Mouse (Mus musculus): ENCODE data around the gene Ttll4.
A peak's percentile ranks its signal among the peaks of the same experiment; 100 is the strongest.

The Ttll4 gene

DNA sequence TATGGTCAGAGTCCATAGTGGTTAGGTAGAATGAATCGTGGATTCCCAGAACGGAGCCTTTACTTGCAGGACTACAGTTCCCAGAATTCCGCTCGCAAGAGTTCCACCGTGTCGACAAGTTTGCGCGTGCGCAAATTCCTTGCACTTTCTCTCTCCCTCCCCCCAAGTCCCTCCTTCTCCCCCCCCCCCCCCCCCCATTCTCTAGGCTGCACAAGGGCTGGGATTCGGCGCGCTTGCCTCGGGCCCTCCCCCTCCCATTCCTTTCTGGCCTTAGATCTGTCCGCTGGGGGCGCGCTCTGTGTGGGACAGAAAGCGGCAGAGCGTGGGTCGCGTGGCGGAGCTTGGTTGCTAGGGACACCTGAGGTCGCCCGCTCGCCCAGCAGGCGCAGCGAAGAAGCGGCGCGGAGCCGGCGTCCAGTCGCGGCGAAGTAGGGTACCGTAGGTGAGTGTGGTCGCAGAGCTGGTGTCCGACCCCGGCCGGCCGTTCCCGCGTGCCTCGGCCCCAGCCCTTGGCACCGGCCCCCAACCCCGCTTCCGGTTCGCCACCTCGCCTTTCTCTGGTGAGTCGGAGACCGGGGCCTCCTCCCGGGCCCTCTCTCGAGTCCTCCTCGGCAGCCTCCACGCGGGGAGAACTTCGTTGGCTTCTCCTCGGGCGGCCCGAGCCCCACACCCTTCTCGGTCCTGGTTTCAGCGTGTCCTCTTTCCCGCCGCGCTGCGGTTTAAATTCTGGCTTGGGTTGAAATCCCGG, at the start of gene Ttll4:
TSS of gene Ttll4 (plus strand) at position 298 of the 748 bp plus-strand sequence.
- peak; percentile 91 for DNase-seq (ENCODE audit: low read depth, low spot score)
- H3K27me3 ChIP-seq (ENCODE audit: control insufficient read depth, insufficient read depth, low read length, poor library complexity, severe bottlenecking) = no peaks in the 10 kb centered on the region
- H3K36me3 ChIP-seq (ENCODE audit: control insufficient read depth, insufficient read depth, low read length, poor library complexity, severe bottlenecking) = no peaks in the 10 kb centered on the region

DNA sequence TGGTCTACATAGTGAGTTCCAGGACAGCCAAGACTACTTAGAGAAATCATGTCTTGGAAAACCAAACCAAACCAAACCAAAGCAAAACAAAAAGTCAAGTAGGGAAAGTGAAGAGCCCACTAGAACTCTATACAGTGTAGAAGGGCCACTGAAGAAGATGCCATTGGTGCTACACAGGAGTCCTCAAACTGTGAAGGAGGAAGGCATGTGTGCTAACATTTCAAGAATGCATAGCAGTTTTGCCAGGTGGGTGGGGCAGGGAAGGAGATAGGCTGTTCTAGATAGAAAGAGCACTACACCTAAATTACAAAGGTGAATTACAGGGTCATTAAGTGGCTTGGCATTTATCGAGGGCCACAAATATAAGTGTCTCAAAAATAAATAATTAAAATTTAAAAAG, 37.4 kb upstream of the Ttll4 start:
- no peak for DNase-seq (ENCODE audit: low read depth, low spot score)
- H3K27me3 ChIP-seq (ENCODE audit: control insufficient read depth, insufficient read depth, low read length, poor library complexity, severe bottlenecking) = no peaks in the 10 kb centered on the region
- no peaks in the 10 kb centered on the region for H3K36me3 ChIP-seq (ENCODE audit: control insufficient read depth, insufficient read depth, low read length, poor library complexity, severe bottlenecking)

DNA sequence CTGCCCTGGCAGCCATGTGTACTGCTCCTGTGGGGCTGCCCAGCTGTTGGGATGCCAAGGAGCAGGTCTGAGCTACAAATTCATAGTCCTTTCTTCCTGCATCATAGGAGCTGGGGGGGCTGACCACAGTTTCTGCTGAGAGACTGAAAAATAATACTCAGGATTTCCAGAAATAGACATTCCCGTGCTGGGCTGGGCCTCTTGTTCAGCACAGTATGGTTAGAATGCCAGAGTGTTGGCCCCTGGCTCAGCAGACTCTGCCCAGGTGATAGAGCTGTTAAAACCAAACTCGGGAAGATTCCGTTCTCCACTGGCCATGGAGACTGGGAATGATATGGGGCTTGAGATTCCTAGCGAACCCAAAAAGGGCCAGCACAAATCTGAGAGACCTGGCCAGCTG, 35.5 kb upstream of the Ttll4 start:
- no peaks in the 10 kb centered on the region for H3K36me3 ChIP-seq (ENCODE audit: control insufficient read depth, insufficient read depth, low read length, poor library complexity, severe bottlenecking)
- no peak for DNase-seq (ENCODE audit: low read depth, low spot score)
- no peaks in the 10 kb centered on the region for H3K27me3 ChIP-seq (ENCODE audit: control insufficient read depth, insufficient read depth, low read length, poor library complexity, severe bottlenecking)

DNA sequence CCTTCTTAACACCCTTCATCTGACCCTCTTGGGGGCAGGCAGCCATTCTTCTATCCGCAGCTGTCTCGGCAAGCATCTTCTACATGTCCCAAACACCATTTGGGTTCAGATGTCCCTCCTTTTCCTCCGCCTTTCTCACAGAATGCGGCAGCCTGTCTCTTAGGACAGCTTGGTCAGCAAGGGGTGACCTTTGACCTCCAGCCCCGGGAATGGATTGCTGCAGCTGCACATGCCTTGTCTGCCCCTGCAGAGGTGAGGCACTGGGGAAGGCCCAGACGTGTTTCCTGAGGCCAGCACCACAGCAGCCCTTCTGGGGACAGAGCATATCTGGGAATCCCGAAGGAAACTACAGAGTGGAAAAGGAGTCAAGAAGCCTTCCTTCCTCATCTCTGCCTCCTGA, 33.5 kb upstream of the Ttll4 start:
- Histone ChIP-seq H3K27me3 (ENCODE audit: control insufficient read depth, insufficient read depth, low read length, poor library complexity, severe bottlenecking) (no peaks in the 10 kb centered on the region), H3K36me3 (ENCODE audit: control insufficient read depth, insufficient read depth, low read length, poor library complexity, severe bottlenecking) (no peaks in the 10 kb centered on the region)
- DNase-seq (ENCODE audit: low read depth, low spot score) = no peak

DNA sequence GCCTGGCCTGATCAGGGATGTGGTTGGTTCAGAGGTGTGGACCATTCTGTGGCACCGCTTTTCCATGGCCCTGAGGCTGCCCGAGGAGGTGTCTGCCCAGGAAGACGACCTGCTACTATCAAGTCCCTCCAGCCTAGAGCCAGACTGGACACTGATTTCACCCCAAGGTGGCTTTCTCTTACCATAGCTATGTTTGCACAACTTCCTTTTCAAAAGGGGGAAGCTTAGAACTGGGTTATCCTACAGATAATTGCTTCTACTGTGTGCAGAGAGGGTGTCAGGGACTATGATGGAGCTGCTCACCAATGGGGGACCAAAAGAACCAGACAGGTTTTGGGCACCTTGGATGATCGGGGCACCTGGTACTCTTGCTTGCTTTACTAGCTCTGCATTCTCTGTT, 28.8 kb upstream of the Ttll4 start:
- no peak for DNase-seq (ENCODE audit: low read depth, low spot score)
- Histone ChIP-seq H3K27me3 (ENCODE audit: control insufficient read depth, insufficient read depth, low read length, poor library complexity, severe bottlenecking) (no peaks in the 10 kb centered on the region), H3K36me3 (ENCODE audit: control insufficient read depth, insufficient read depth, low read length, poor library complexity, severe bottlenecking) (no peaks in the 10 kb centered on the region)

DNA sequence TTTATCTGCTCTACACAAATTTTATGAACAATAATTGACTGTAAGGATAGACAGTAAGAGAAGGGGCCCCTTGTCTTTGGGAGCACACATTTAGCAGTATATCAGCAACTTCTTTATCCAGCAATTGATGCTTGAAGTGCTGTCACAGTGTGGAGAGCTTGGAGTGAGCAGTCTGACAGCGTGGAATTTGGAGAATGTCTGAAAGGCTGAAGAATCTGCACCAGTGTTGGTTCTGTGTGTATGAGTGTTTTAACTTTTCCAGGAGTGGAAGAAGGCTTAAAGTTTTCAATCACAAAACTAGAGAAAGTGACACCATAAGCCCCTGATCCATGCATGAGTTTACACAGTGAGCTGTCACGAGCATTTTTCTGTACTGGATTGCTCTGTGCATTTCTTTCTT, 18.0 kb upstream of the Ttll4 start:
- no peak for DNase-seq (ENCODE audit: low read depth, low spot score)
- Histone ChIP-seq H3K27me3 (ENCODE audit: control insufficient read depth, insufficient read depth, low read length, poor library complexity, severe bottlenecking) (no peaks in the 10 kb centered on the region; the same call in 1 of the 2 replicates), H3K36me3 (ENCODE audit: control insufficient read depth, insufficient read depth, low read length, poor library complexity, severe bottlenecking) (no peaks in the 10 kb centered on the region)

DNA sequence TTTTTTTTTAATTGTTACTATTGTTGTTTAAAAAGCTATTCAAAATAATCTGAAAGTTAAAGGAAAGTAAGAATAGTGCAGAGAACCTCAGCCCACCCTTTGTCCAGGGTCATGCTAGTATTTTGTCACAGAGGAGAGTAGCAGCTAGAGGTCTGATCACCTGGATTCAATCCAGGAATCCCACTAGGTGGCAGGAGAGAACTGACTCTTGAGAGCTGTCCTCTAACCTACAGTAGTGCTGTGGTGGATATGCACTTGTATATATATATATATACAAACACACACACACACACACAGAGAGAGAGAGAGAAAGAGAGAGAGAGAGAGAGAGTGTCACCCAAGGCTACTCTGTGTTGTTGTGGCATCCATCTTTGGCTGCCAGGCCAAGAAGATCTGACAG, 17.6 kb upstream of the Ttll4 start:
- Histone ChIP-seq H3K27me3 (ENCODE audit: control insufficient read depth, insufficient read depth, low read length, poor library complexity, severe bottlenecking) (no peaks in the 10 kb centered on the region; the same call in 1 of the 2 replicates), H3K36me3 (ENCODE audit: control insufficient read depth, insufficient read depth, low read length, poor library complexity, severe bottlenecking) (no peaks in the 10 kb centered on the region)
- DNase-seq (ENCODE audit: low read depth, low spot score) = peak; percentile 50

DNA sequence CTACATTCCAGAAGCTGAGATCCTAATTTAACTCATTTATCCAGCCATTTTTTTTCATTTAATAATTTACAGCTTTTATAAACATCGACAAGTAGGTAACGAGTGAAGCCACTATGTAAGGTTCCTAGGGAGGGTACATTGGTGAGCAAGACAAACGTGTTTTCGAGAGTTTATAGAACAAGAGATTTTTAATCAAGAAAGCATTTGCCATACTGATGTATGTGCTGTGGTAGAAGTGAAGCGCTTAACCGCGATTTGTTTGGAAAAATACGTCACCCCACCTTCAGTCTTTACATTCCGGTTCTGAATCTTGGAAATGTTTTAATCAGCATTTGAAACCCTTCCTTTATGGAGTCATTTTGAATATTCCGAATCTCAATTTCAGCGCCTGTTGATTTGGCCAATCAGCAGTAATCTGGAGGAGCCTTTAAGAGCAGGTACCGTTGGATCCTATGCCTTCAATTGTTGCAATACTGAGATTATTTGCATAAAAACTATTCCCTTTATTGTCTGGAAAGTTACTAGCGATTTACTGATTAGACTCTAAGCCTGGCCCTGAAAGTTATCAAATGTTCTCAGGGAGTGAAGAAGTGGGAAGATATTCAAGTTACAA, 814 bp downstream of the Ttll4 start:
- H3K27me3 ChIP-seq (ENCODE audit: control insufficient read depth, insufficient read depth, low read length, poor library complexity, severe bottlenecking) = no peaks in the 10 kb centered on the region
- no peak for DNase-seq (ENCODE audit: low read depth, low spot score)
- no peaks in the 10 kb centered on the region for H3K36me3 ChIP-seq (ENCODE audit: control insufficient read depth, insufficient read depth, low read length, poor library complexity, severe bottlenecking)

DNA sequence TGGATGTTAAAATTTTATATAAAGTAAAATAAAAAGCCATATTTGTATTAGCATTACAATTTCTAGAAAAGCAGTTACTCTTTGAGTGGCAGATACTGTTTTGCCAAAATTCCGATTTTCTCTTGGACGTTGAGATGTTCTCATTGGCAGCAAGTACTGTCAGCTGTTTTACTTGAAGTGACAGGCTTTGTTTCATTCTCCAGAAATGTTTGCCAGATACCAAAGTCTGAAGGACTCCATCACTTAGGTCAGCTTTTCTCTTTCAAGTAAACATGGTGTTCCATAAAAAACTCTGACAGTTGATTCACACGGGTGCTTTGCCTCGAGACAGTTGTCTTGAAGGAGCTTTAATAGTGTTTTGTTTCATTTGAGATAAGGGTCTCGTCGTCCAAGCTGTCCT, 3.6 kb downstream of the Ttll4 start:
- no peaks in the 10 kb centered on the region for H3K36me3 ChIP-seq (ENCODE audit: control insufficient read depth, insufficient read depth, low read length, poor library complexity, severe bottlenecking)
- DNase-seq (ENCODE audit: low read depth, low spot score) = no peak
- H3K27me3 ChIP-seq (ENCODE audit: control insufficient read depth, insufficient read depth, low read length, poor library complexity, severe bottlenecking) = no peaks in the 10 kb centered on the region

DNA sequence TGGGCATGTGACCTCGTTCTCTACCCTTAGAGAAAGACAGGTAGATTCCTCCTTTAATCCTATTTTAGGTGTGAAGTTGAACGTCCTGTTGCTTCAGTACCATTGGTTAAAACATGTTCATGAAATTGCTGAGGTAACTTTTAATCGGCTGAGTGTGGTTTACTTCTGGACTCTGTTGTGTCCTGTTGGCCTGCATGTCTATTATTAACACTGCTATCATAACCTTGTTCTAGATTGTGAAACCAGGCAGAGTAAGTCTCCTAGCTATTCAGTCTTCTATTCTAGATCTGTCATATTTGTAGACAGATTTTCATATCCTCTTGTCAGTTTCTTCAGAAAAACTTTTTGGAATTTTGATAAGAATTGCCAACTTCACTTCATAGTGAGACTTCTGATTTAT, 6.8 kb downstream of the Ttll4 start:
- no peak for DNase-seq (ENCODE audit: low read depth, low spot score)
- H3K27me3 ChIP-seq (ENCODE audit: control insufficient read depth, insufficient read depth, low read length, poor library complexity, severe bottlenecking) = no peaks in the 10 kb centered on the region
- no peaks in the 10 kb centered on the region for H3K36me3 ChIP-seq (ENCODE audit: control insufficient read depth, insufficient read depth, low read length, poor library complexity, severe bottlenecking)

DNA sequence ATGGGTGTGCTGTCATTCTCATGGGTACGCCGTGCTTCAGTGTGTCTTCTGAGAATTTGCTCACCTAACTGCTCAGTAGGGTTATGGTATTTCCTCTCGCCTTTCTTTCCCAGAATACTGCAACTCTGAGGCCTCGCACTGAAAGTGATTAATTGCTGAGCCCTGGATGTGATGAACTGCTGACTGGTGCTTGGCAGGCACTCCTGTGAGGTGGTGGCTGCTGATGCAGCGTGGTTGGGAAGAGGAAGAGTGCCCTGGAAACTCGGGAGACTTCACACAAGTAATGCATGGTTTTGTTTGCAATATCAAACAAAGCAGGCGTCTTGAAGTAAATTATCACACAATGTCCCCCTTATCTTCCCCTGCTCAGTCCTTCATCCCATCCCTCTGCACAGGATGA, 11.2 kb downstream of the Ttll4 start:
- DNase-seq (ENCODE audit: low read depth, low spot score) = no peak
- no peaks in the 10 kb centered on the region for H3K36me3 ChIP-seq (ENCODE audit: control insufficient read depth, insufficient read depth, low read length, poor library complexity, severe bottlenecking)

DNA sequence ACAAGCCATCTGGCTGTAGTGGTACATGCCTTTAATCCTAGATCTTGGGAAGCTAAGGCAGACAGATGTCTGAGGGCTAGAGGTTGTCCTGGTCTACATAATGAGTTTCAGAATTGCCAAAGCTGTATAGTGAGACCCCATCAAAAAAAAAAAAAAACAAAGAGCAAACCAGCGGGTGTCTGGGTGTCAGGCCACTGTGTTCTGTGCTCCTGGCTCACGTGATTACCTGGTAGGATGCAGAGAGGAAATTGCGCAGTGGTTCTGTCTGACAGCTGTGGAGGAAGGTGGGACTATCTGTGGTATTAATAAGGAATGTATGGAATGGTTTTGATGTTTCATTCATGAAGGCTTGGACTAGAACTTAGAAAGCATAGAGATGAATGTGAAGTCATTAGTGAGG, 15.3 kb downstream of the Ttll4 start:
- peaks cover 5% of the 10 kb centered on the region; the same call in 1 of the 2 replicates for H3K36me3 ChIP-seq (ENCODE audit: control insufficient read depth, insufficient read depth, low read length, poor library complexity, severe bottlenecking)
- DNase-seq (ENCODE audit: low read depth, low spot score) = no peak
- no peaks in the 10 kb centered on the region for H3K27me3 ChIP-seq (ENCODE audit: control insufficient read depth, insufficient read depth, low read length, poor library complexity, severe bottlenecking)

More for the DNA sequence above, 11.2 kb downstream of the Ttll4 start:
- H3K27me3 ChIP-seq (ENCODE audit: control insufficient read depth, insufficient read depth, low read length, poor library complexity, severe bottlenecking) = no peaks in the 10 kb centered on the region

DNA sequence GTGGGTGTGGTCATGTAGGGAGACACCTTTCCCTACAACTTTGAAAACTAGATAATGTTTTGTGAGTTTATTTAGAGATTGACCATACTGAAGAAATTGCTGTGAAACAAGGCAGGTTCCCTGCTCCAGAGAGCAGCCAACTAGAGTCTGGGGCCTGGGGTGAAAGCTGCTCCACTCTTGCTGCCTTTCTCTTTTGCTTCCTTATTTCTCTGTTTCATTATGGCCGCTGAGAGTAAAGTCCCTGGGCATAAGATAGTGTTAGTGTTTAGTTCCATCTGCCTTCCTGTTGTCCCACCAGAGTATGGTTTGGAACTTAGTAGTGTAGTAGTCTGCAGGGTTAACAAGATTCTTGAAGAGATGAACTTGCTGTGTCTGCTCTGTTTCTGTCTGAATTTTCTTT, 16.3 kb downstream of the Ttll4 start:
- Histone ChIP-seq H3K27me3 (ENCODE audit: control insufficient read depth, insufficient read depth, low read length, poor library complexity, severe bottlenecking) (no peaks in the 10 kb centered on the region), H3K36me3 (ENCODE audit: control insufficient read depth, insufficient read depth, low read length, poor library complexity, severe bottlenecking) (peaks cover 7% of the 10 kb centered on the region; the same call in 1 of the 2 replicates)
- DNase-seq (ENCODE audit: low read depth, low spot score) = no peak

DNA sequence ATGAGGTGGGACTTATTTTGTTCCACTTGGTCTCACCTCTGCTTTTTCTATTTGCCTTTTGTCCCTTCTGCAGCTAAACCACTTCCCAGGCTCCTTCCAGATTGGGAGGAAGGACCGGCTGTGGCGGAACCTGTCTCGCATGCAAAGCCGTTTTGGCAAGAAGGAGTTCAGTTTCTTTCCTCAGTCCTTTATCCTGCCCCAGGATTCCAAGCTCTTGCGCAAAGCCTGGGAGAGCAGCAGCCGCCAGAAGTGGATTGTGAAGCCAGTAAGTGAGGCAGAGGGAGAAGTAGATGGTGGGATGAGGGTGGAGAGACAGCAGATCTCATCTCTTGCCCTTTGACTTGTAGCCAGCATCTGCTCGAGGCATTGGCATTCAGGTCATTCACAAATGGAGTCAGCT, 25.6 kb downstream of the Ttll4 start:
- Histone ChIP-seq H3K36me3 (ENCODE audit: control insufficient read depth, insufficient read depth, low read length, poor library complexity, severe bottlenecking) (peaks cover 20% of the 10 kb centered on the region; the same call in 1 of the 2 replicates), H3K27me3 (ENCODE audit: control insufficient read depth, insufficient read depth, low read length, poor library complexity, severe bottlenecking) (no peaks in the 10 kb centered on the region)
- DNase-seq (ENCODE audit: low read depth, low spot score) = no peak

DNA sequence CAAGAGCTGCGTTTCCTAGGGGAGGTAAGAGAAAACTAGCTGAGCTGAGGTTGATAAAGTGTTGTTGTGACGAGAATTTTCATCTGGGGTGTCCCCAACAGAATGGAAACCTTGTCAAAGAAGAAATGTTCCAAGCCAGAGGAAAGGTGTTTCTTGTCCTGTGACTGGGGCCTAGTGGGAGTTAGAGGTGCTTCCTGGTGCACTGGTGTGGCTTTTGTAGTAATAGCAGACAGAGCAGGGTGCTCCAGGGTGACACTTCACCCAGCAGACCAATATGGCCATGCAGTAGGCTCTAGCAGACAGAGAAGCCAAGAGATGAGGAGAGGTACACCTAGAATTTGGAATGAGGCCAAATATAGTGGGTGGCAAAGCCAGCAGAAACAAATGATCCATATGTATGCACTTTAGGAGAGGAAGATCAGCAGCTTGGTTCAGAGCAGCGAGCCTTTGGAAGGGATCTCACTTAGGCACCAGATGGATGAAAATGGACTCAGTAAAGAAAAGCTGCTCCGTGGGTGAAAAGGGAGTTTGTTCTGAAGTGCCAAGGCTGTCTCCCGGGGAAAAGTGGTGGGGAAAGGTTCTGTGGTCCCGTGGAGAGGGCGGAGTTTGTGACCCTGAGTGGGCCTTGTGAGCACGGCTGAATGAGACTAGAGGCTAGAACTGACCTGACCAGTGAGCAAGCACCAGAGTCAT, 32.5 kb downstream of the Ttll4 start:
- DNase-seq (ENCODE audit: low read depth, low spot score) = no peak
- Histone ChIP-seq H3K36me3 (ENCODE audit: control insufficient read depth, insufficient read depth, low read length, poor library complexity, severe bottlenecking) (peaks cover 21% of the 10 kb centered on the region), H3K27me3 (ENCODE audit: control insufficient read depth, insufficient read depth, low read length, poor library complexity, severe bottlenecking) (no peaks in the 10 kb centered on the region)
